Mouse (Mus musculus): ENCODE results near the gene Nxf1.

The Nxf1 gene

GRCm38 (mm10) chr19:8763276-8763675, 6.4 kb downstream of the Nxf1 start:
- no peak for DNase-seq (ENCODE audit: low spot score in 2 of 2)

GRCm38 (mm10) chr19:8765562-8765961, 8.7 kb downstream of the Nxf1 start:
- DNase-seq (ENCODE audit: low spot score in 2 of 2): no peak

- peak; percentile 79 to 84 for DNase-seq (ENCODE audit: low spot score in 2 of 2)
Measured at GRCm38 (mm10) chr19:8770567-8771270, 13.8 kb downstream of the Nxf1 start, which contains the start of gene Tmem223. Gene Tmem223 (plus strand): TSS chr19:8770996.

- peak in 1 of 2 experiments; percentile 41 for DNase-seq (ENCODE audit: low spot score in 2 of 2)
Measured at GRCm38 (mm10) chr19:8772996-8773395, 16.1 kb downstream of the Nxf1 start.

GRCm38 (mm10) chr19:8773409-8773808, 16.5 kb downstream of the Nxf1 start:
- DNase-seq (ENCODE audit: low spot score in 2 of 2): no peak

GRCm38 (mm10) chr19:8774086-8774835, 17.4 kb downstream of the Nxf1 start, which contains the start of gene Tmem179b:
Gene Tmem179b (minus strand): TSS chr19:8774467.
- DNase-seq (ENCODE audit: low spot score in 2 of 2): peak; percentile 95 to 96

- peak; percentile 22 to 37 for DNase-seq (ENCODE audit: low spot score in 2 of 2)
Measured at GRCm38 (mm10) chr19:8774951-8775421, 18.1 kb downstream of the Nxf1 start.

- DNase-seq (ENCODE audit: low spot score in 2 of 2): peak; percentile 92 to 96
Measured at GRCm38 (mm10) chr19:8786008-8786781, 29.3 kb downstream of the Nxf1 start, which contains the start of gene Taf6l. Gene Taf6l (minus strand): TSS chr19:8786417.

- DNase-seq (ENCODE audit: low spot score in 2 of 2): no peak
Measured at GRCm38 (mm10) chr19:8788521-8788920, 31.6 kb downstream of the Nxf1 start.

- DNase-seq (ENCODE audit: low spot score in 2 of 2): no peak
Measured at GRCm38 (mm10) chr19:8789171-8789570, 32.3 kb downstream of the Nxf1 start.

- no peak for DNase-seq (ENCODE audit: low spot score in 2 of 2)
Measured at GRCm38 (mm10) chr19:8790171-8790570, 33.3 kb downstream of the Nxf1 start.

GRCm38 (mm10) chr19:8798264-8798946, 41.5 kb downstream of the Nxf1 start, which contains the start of gene Polr2g:
Gene Polr2g (minus strand): TSS chr19:8798577.
- DNase-seq (ENCODE audit: low spot score in 2 of 2): peak; percentile 88 to 91

- no peak for DNase-seq (ENCODE audit: low spot score in 2 of 2)
Measured at GRCm38 (mm10) chr19:8798947-8799315, 42.1 kb downstream of the Nxf1 start.

- peak; percentile 96 to 98 for DNase-seq (ENCODE audit: low spot score in 2 of 2)
Measured at GRCm38 (mm10) chr19:8802130-8802821, 45.4 kb downstream of the Nxf1 start, which contains the start of gene Zbtb3. Gene Zbtb3 (plus strand): TSS chr19:8802555.

- DNase-seq (ENCODE audit: low spot score in 2 of 2): no peak
Measured at GRCm38 (mm10) chr19:8803204-8803780, 46.4 kb downstream of the Nxf1 start.

- no peak for DNase-seq (ENCODE audit: low spot score in 2 of 2)
Measured at GRCm38 (mm10) chr19:8803879-8804660, 47.2 kb downstream of the Nxf1 start.

- peak; percentile 50 to 63 for DNase-seq (ENCODE audit: low spot score in 2 of 2)
Measured at GRCm38 (mm10) chr19:8806810-8807209, 49.9 kb downstream of the Nxf1 start.

- no peak for DNase-seq (ENCODE audit: low spot score in 2 of 2)
Measured at GRCm38 (mm10) chr19:8815812-8816211, 58.9 kb downstream of the Nxf1 start.

- no peak for DNase-seq (ENCODE audit: low spot score in 2 of 2)
Measured at GRCm38 (mm10) chr19:8817001-8817400, 60.1 kb downstream of the Nxf1 start.

Measured in spleen, postnatal 36 days (tissue).